Mouse (Mus musculus) MEL (cell line): ENCODE measurements around the gene Mid1. TPM values are rescaled to one million over a fixed set of nuclear protein-coding genes. Genes with fewer than 3 reads are reported as not detected.

Experiments used
- DNase-seq: peaks from one replicate; pipeline ENCODE4 v3.0.0; 2011; ENCODE audit warnings: low read depth, low spot score
- H3K27ac ChIP-seq: 2 replicates; pipeline ENCODE4 v1.5.1; 2012; ENCODE audit warnings: low read depth, mild to moderate bottlenecking, control low read depth, low read length, moderate library complexity; ENCODE audit not compliant: control insufficient read depth
- H3K27me3 ChIP-seq, 2 experiments: fragments of 150-350 bp in 1 of 2; sonication (generic) in 1 of 2; 2 replicates each; pipeline ENCODE4 v1.6.1; 2012; ENCODE audit warnings: low read length in 2 of 2, mild to moderate bottlenecking in 2 of 2, improper control_type of control experiment in 1 of 2, moderate library complexity in 1 of 2; ENCODE audit not compliant: insufficient read depth in 2 of 2, control insufficient read depth in 1 of 2
- H3K36me3 ChIP-seq, 2 experiments: 2 replicates each; pipeline ENCODE4 v1.6.1; 2012 to 2014; ENCODE audit warnings: low read length in 2 of 2, improper control_type of control experiment in 1 of 2, inconsistent platforms in 1 of 2, mild to moderate bottlenecking in 1 of 2; ENCODE audit not compliant: insufficient read depth in 2 of 2, control insufficient read depth in 1 of 2
- H3K4me1 ChIP-seq, 2 experiments: fragments of 150-350 bp in 1 of 2; sonication (generic) in 1 of 2; 2 replicates each; pipeline ENCODE4 v1.6.1; 2012; ENCODE audit warnings: low read length in 2 of 2, improper control_type of control experiment in 1 of 2, mild to moderate bottlenecking in 1 of 2; ENCODE audit not compliant: insufficient read depth in 2 of 2, control insufficient read depth in 1 of 2
- H3K4me3 ChIP-seq, 2 experiments: fragments of 150-350 bp in 1 of 2; sonication (generic) in 1 of 2; 2 replicates each; pipeline ENCODE4 v1.5.1; 2012; ENCODE audit warnings: low read depth in 2 of 2, low read length in 2 of 2, mild to moderate bottlenecking in 2 of 2, moderate library complexity in 2 of 2, control low read depth in 1 of 2, improper control_type of control experiment in 1 of 2; ENCODE audit not compliant: control insufficient read depth in 1 of 2, insufficient read depth in 1 of 2
- H3K79me2 ChIP-seq: 2 replicates; pipeline ENCODE4 v1.6.1; 2012; ENCODE audit warnings: mild to moderate bottlenecking, low read length, moderate library complexity; ENCODE audit not compliant: control insufficient read depth, poor library complexity, insufficient read depth
- H3K9ac ChIP-seq: 2 replicates; pipeline ENCODE4 v1.6.1; 2012; ENCODE audit warnings: low read depth, mild to moderate bottlenecking, control low read depth, low read length, moderate library complexity; ENCODE audit not compliant: control insufficient read depth, poor library complexity, severe bottlenecking
- H3K9me3 ChIP-seq: fragments of 150-350 bp; sonication (generic); replicated peaks from 2 replicates; pipeline ENCODE4 v1.6.1; 2012; ENCODE audit warnings: mild to moderate bottlenecking, low read length, improper control_type of control experiment, moderate library complexity; ENCODE audit not compliant: insufficient read depth
- CTCF ChIP-seq, 3 experiments: IDR thresholded peaks in 2 of 3; conservative IDR thresholded peaks in 1 of 3; 2 replicates each; pipeline ENCODE4 v1.5.1; 2011 to 2012; ENCODE audit warnings: low read length in 3 of 3, low read depth in 2 of 3, mild to moderate bottlenecking in 2 of 3, improper control_type of control experiment in 1 of 3, inconsistent platforms in 1 of 3, mixed read lengths in 1 of 3, moderate library complexity in 1 of 3; ENCODE audit not compliant: control insufficient read depth in 1 of 3, insufficient read depth in 1 of 3, poor library complexity in 1 of 3, severe bottlenecking in 1 of 3
- E2F4 ChIP-seq: IDR thresholded peaks from 2 replicates; pipeline ENCODE4 v1.6.1; 2011; ENCODE audit warnings: low read depth, low read length, improper control_type of control experiment, borderline replicate concordance
- MYB ChIP-seq: IDR thresholded peaks from 2 replicates; pipeline ENCODE4 v1.6.1; 2011; ENCODE audit warnings: mild to moderate bottlenecking, low read depth, low read length, improper control_type of control experiment
- MYC ChIP-seq: IDR thresholded peaks from 2 replicates; pipeline ENCODE4 v1.6.1; 2011; ENCODE audit warnings: low read depth, mild to moderate bottlenecking, low read length, improper control_type of control experiment, moderate library complexity
- RAD21 ChIP-seq: IDR thresholded peaks from 2 replicates; pipeline ENCODE4 v1.6.1; 2011; ENCODE audit warnings: mild to moderate bottlenecking, low read depth, low read length, improper control_type of control experiment
- SIN3A ChIP-seq: IDR thresholded peaks from 2 replicates; pipeline ENCODE4 v1.6.1; 2012; ENCODE audit warnings: low read length, improper control_type of control experiment, inconsistent platforms
- UBTF ChIP-seq: IDR thresholded peaks from 2 replicates; pipeline ENCODE4 v1.6.1; 2012; ENCODE audit warnings: low read depth, mild to moderate bottlenecking, inconsistent platforms, low read length, improper control_type of control experiment, moderate library complexity, borderline replicate concordance; ENCODE audit not compliant: insufficient read depth
- ZMIZ1 ChIP-seq: IDR thresholded peaks from 2 replicates; pipeline ENCODE4 v1.6.1; 2012; ENCODE audit warnings: low read depth, mild to moderate bottlenecking, inconsistent platforms, low read length, improper control_type of control experiment, moderate library complexity
- polyA plus RNA-seq, 2 experiments: library from polyadenylated mRNA; stranded (reverse) in 1 of 2; unstranded in 1 of 2; fragments of >175 nt in 1 of 2; fragments of >200 nt in 1 of 2; gene quantifications; 2 replicates each; pipeline versions ENCODE4 v1.2.1 to v1.2.4; 2012; ENCODE audit warnings: low replicate concordance in 2 of 2, low read depth in 1 of 2; ENCODE audit not compliant: insufficient read length in 2 of 2, insufficient read depth in 1 of 2, missing spikeins in 1 of 2
- total RNA-seq: library from RNA; depleted of rRNA; stranded (reverse); fragments of 300-350 nt; gene quantifications from 2 replicates; pipeline ENCODE4 v1.2.3, GENCODE M21; 2012

Gene Mid1
- total and polyA plus RNA-seq, 3 experiments: 1.4 to 7.8 TPM; not detected in 1

DNA sequence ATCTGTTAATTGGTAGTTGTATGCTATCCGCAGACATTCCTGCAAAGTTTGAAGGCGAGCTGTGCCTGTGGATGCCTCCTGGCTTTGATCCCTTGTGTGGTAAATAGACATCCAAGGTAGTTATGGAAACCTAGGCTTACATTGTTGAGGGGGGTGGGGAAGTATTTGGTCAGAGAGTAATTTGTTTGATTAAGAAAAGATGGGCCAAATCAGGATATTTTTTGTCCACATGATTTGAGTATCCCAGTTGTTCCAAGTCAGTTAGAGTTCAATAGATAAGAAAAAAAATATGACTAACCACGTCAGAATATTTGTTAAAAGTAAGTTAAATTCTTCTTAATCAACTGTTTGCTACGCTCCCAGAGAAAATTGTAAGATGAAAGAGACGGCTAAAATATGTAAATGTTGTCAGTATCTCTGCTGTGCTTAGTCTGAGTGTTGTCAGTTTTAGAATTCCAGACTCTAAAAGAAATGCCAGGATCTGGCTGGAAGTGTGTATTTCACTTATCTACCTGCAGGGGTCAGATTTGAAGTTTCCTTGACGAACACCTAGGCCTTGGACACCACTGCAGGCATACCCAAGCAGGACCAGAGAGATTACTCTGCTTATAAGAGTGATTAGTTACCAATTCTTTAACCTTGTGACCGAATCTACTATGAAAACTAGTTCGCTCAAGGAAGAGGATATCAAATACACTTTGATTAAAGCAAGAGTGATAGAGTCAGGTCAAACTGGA lies 198.7 kb downstream of the Mid1 start:
- TF ChIP-seq MYB: no peak
- TF ChIP-seq CTCF (IDR thresholded peaks at IDR 0.05 in 2 of 3, conservative IDR thresholded peaks at IDR 0.05 in 1 of 3; ENCODE audit: control insufficient read depth in 1 of 3, insufficient read depth in 1 of 3, low read depth in 2 of 3, low read length in 3 of 3, poor library complexity in 1 of 3, severe bottlenecking in 1 of 3): peak in 2 of 3 experiments; percentile 4 to 19; a peak in 1 of 6 replicates
- Histone ChIP-seq H3K4me3 (no peak overlapping the region), H3K79me2 (no peaks in the 10 kb centered on the region), H3K36me3 (no peaks in the 10 kb centered on the region), H3K9ac (no peak overlapping the region), H3K4me1 (no peaks in the 10 kb centered on the region), H3K9me3 (no peaks in the 10 kb centered on the region), H3K27me3 (peaks cover 0 to 4% of the 10 kb centered on the region in 2 experiments; a peak in 2 of 4 replicates), H3K27ac (no peak overlapping the region)
- no peak for DNase-seq

DNA sequence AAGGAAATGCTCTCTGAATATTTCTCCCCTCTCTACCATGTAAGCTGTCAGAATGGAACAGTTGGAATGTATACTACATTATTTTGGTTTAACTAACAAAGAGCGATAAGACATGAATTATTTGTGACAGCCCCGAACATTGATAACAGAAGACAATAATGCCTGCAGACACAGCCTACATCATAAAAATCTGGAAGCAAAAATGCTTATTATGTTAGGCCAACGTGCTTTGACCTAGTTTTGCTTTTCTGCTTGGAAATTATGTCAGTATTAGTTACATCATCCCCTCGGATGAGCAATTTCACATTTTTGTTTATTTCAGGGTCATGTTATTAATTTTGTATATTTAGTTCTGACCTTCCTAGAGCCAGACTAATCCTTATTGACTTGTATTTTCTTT lies 205.5 kb downstream of the Mid1 start:
- no peak for DNase-seq
- Histone ChIP-seq H3K4me1 (no peaks in the 10 kb centered on the region), H3K27me3 (peaks cover 2 to 3% of the 10 kb centered on the region in 2 experiments; a peak in 3 of 4 replicates), H3K9me3 (no peaks in the 10 kb centered on the region), H3K27ac (no peak overlapping the region), H3K9ac (no peak overlapping the region), H3K36me3 (no peaks in the 10 kb centered on the region), H3K79me2 (no peaks in the 10 kb centered on the region), H3K4me3 (no peak overlapping the region)
- TF ChIP-seq MYC: no peak
- no peak for TF ChIP-seq ZMIZ1
- no peak for TF ChIP-seq UBTF

- Histone ChIP-seq H3K4me1 (no peaks in the 10 kb centered on the region), H3K4me3 (no peak overlapping the region), H3K36me3 (no peaks in the 10 kb centered on the region), H3K9me3 (no peaks in the 10 kb centered on the region), H3K27me3 (peaks cover 0 to 6% of the 10 kb centered on the region in 2 experiments; a peak in 3 of 4 replicates), H3K79me2 (no peaks in the 10 kb centered on the region), H3K9ac (no peak overlapping the region), H3K27ac (no peak overlapping the region)
- DNase-seq: no peak
- no peak for TF ChIP-seq SIN3A
- TF ChIP-seq RAD21: no peak
- TF ChIP-seq E2F4: no peak
Measured at GRCm38 (mm10) chrX:169892100-169892499, 207.1 kb downstream of the Mid1 start.
